In genomic region chr16:17950068-17950467, GRCm38 (mm10) we compare ENCODE assay signal across 20 mouse cellular contexts. TPM values are rescaled to one million over a fixed set of nuclear protein-coding genes. Genes with fewer than 3 reads are reported as not detected.
DNase-seq lines count a peak whose midpoint lies in the region; ATAC-seq and TF ChIP-seq lines count a peak whose summit lies in the region.
"Had no signal": no experiment of that assay in that cellular context is flagged by ENCODE, and none has a peak within 500 bp of the region (broad histone marks: within the 10 kb centered on the region; RNA-seq: fewer than 3 reads in every experiment).

No protein-coding gene starts in this region.

- no peak overlapping the region for H3K9ac ChIP-seq in stomach, embryonic 16.5 days (ENCODE audit: low read length)
- H3K9ac ChIP-seq in stomach, postnatal 0 days (ENCODE audit: low read length) = no peak overlapping the region
- H3K9ac ChIP-seq in forebrain, embryonic 14.5 days (ENCODE audit: low read length) = no peak overlapping the region
- H3K9ac ChIP-seq in midbrain, embryonic 11.5 days (ENCODE audit: low read length) = peak overlapping the region; percentile 42
- H3K9ac ChIP-seq: heart, embryonic 13.5 days; hindbrain, embryonic 15.5 days; kidney, embryonic 15.5 days; liver, embryonic 13.5 days had no signal

- WGBS in stomach, embryonic 16.5 days = 71% methylated on average over 4 of the region's 4 CpGs
- WGBS in stomach, postnatal 0 days = 66% methylated on average over 4 of the region's 4 CpGs
- 32% methylated on average over 4 of the region's 4 CpGs for WGBS in forebrain, embryonic 14.5 days
- 54% methylated on average over 4 of the region's 4 CpGs for WGBS in midbrain, embryonic 11.5 days

- no peak for TF ChIP-seq EP300 in stomach, postnatal 0 days (optimal IDR thresholded peaks at IDR 0.05)

- no peaks in the 10 kb centered on the region for H3K4me1 ChIP-seq in stomach, embryonic 16.5 days (ENCODE audit: control insufficient read depth, insufficient read depth, low read length)
- H3K4me1 ChIP-seq in stomach, postnatal 0 days (replicated peaks; ENCODE audit: control insufficient read depth, insufficient read depth) = no peaks in the 10 kb centered on the region
- peaks cover 2% of the 10 kb centered on the region; the same call in 1 of the 2 replicates for H3K4me1 ChIP-seq in forebrain, embryonic 14.5 days (ENCODE audit: control insufficient read depth, insufficient read depth, low read length)
- peaks cover 15% of the 10 kb centered on the region for H3K4me1 ChIP-seq in midbrain, embryonic 11.5 days (ENCODE audit: control insufficient read depth, insufficient read depth, low read length)
- H3K4me1 ChIP-seq: heart, embryonic 13.5 days; hindbrain, embryonic 15.5 days; liver, embryonic 13.5 days had no signal

- H3K9me3 ChIP-seq in stomach, embryonic 16.5 days (replicated peaks; ENCODE audit: control insufficient read depth, low read length) = no peaks in the 10 kb centered on the region
- H3K9me3 ChIP-seq in stomach, postnatal 0 days (ENCODE audit: control insufficient read depth, low read length) = no peaks in the 10 kb centered on the region
- no peaks in the 10 kb centered on the region for H3K9me3 ChIP-seq in forebrain, embryonic 14.5 days (replicated peaks; ENCODE audit: control insufficient read depth, low read length)
- no peaks in the 10 kb centered on the region for H3K9me3 ChIP-seq in midbrain, embryonic 11.5 days (ENCODE audit: control insufficient read depth, low read length)
- H3K9me3 ChIP-seq: heart, embryonic 13.5 days; hindbrain, embryonic 15.5 days; kidney, embryonic 15.5 days; liver, embryonic 13.5 days had no signal

- DNase-seq in stomach, postnatal 0 days (ENCODE audit: low spot score) = no peak
- no peak for DNase-seq in forebrain, embryonic 14.5 days (ENCODE audit: low spot score)
- no peak for DNase-seq in midbrain, embryonic 11.5 days (ENCODE audit: low spot score, missing footprints)
- DNase-seq in yolk sac, embryonic 10.5 days (ENCODE audit: low spot score) = no peak
- DNase-seq in kidney, adult 18-20 months = no peak
- no peak for DNase-seq in layer of hippocampus, adult 18-20 months (ENCODE audit: low spot score in 2 of 2)
- DNase-seq: cerebellum, adult 11-12 months; gastrocnemius, postnatal 14 days; liver, embryonic 13.5 days; thymus, adult 2 months had no signal

- H3K27me3 ChIP-seq in stomach, embryonic 16.5 days (ENCODE audit: control insufficient read depth, insufficient read depth, low read length) = no peaks in the 10 kb centered on the region
- no peaks in the 10 kb centered on the region for H3K27me3 ChIP-seq in stomach, postnatal 0 days (ENCODE audit: control insufficient read depth, insufficient read depth, low read length)
- H3K27me3 ChIP-seq in forebrain, embryonic 14.5 days (replicated peaks; ENCODE audit: control insufficient read depth, insufficient read depth, low read length) = no peaks in the 10 kb centered on the region
- H3K27me3 ChIP-seq in midbrain, embryonic 11.5 days (ENCODE audit: control insufficient read depth, insufficient read depth, low read length) = no peaks in the 10 kb centered on the region
- H3K27me3 ChIP-seq: hindbrain, embryonic 15.5 days; kidney, embryonic 15.5 days; liver, embryonic 13.5 days had no signal

- no peak for ATAC-seq in stomach, embryonic 16.5 days (ENCODE audit: insufficient read depth, low FRiP score)
- no peak for ATAC-seq in stomach, postnatal 0 days (ENCODE audit: low FRiP score, low TSS enrichment)
- ATAC-seq in forebrain, embryonic 14.5 days = 0 out of 2 replicates have a peak, but pooled peaks have one; percentile 50
- ATAC-seq in midbrain, embryonic 11.5 days (ENCODE audit: low FRiP score) = peak; percentile 80
- ATAC-seq: activated CD4-positive, CD25-positive, alpha-beta regulatory T cell, adult 4 months had no signal

- no peak overlapping the region for H3K4me3 ChIP-seq in stomach, embryonic 16.5 days (replicated peaks; ENCODE audit: low read length)
- H3K4me3 ChIP-seq in stomach, postnatal 0 days (ENCODE audit: low read depth, low read length) = no peak overlapping the region
- no peak overlapping the region for H3K4me3 ChIP-seq in forebrain, embryonic 14.5 days (ENCODE audit: low read depth, low read length)
- no peak overlapping the region for H3K4me3 ChIP-seq in midbrain, embryonic 11.5 days (ENCODE audit: low read depth, low read length)
- H3K4me3 ChIP-seq: heart, embryonic 13.5 days; hindbrain, embryonic 15.5 days; kidney, embryonic 15.5 days; liver, embryonic 13.5 days had no signal

- no peak overlapping the region for H3K4me2 ChIP-seq in stomach, embryonic 16.5 days (ENCODE audit: low read depth, low read length)
- H3K4me2 ChIP-seq in stomach, postnatal 0 days (replicated peaks; ENCODE audit: low read depth) = no peak overlapping the region
- no peak overlapping the region for H3K4me2 ChIP-seq in forebrain, embryonic 14.5 days (ENCODE audit: low read length)
- H3K4me2 ChIP-seq in midbrain, embryonic 11.5 days = no peak overlapping the region
- H3K4me2 ChIP-seq: heart, embryonic 13.5 days; hindbrain, embryonic 15.5 days; kidney, embryonic 15.5 days; liver, embryonic 13.5 days had no signal

- no peak for TF ChIP-seq CTCF in stomach, postnatal 0 days (IDR thresholded peaks at IDR 0.05; ENCODE audit: low read depth)

- H3K36me3 ChIP-seq in stomach, embryonic 16.5 days (ENCODE audit: control insufficient read depth, insufficient read depth, low read length) = no peaks in the 10 kb centered on the region
- no peaks in the 10 kb centered on the region for H3K36me3 ChIP-seq in stomach, postnatal 0 days (ENCODE audit: control insufficient read depth, insufficient read depth, low read length)
- H3K36me3 ChIP-seq in forebrain, embryonic 14.5 days (ENCODE audit: control insufficient read depth, insufficient read depth, low read length) = no peaks in the 10 kb centered on the region
- H3K36me3 ChIP-seq in midbrain, embryonic 11.5 days (ENCODE audit: control insufficient read depth, insufficient read depth, low read length) = no peaks in the 10 kb centered on the region
- H3K36me3 ChIP-seq: heart, embryonic 13.5 days; hindbrain, embryonic 15.5 days; kidney, embryonic 15.5 days; liver, embryonic 13.5 days had no signal

- 0 out of 2 replicates have a peak overlapping the region, but pooled peaks have one; percentile 22 for H3K27ac ChIP-seq in stomach, embryonic 16.5 days (ENCODE audit: low read length)
- H3K27ac ChIP-seq in stomach, postnatal 0 days (replicated peaks) = no peak overlapping the region
- H3K27ac ChIP-seq in forebrain, embryonic 14.5 days (ENCODE audit: low read depth, low read length) = peak overlapping the region; percentile 58; the same call in 1 of the 2 replicates
- peak overlapping the region; percentile 76 for H3K27ac ChIP-seq in midbrain, embryonic 11.5 days (ENCODE audit: low read depth, low read length)
- H3K27ac ChIP-seq: heart, embryonic 13.5 days; hindbrain, embryonic 15.5 days; kidney, embryonic 15.5 days; liver, embryonic 13.5 days had no signal

RNA-seq across cellular contexts. Expression of gene Slc25a1, which starts 22.0 kb away (rescaled TPM):
- polyA plus RNA-seq in stomach, embryonic 16.5 days (2015; fragmentation: Nextera tagmentation; extraction: Ambion mirVana) = 117 and 125 TPM in 2 replicates
- polyA plus RNA-seq in stomach, postnatal 0 days (2015; fragmentation: Nextera tagmentation; extraction: Ambion mirVana) = 219 and 245 TPM in 2 replicates
- polyA plus RNA-seq in forebrain, embryonic 14.5 days (2014; fragmentation: Nextera tagmentation; extraction: Ambion mirVana) = 113 and 124 TPM in 2 replicates
- 96.5 and 97.6 TPM in 2 replicates for polyA plus RNA-seq in midbrain, embryonic 11.5 days (2014; fragmentation: Nextera tagmentation; extraction: Ambion mirVana)
- 10 to 100 TPM; 42.0 to 45.9 TPM for total RNA-seq in layer of hippocampus, adult 18-20 months (2021)

RNA-seq across cellular contexts. Expression of gene Vpreb2, which starts 30.2 kb away (rescaled TPM):
- polyA plus RNA-seq in stomach, embryonic 16.5 days (2015; fragmentation: Nextera tagmentation; extraction: Ambion mirVana) = not detected in 2 replicates
- polyA plus RNA-seq in stomach, postnatal 0 days (2015; fragmentation: Nextera tagmentation; extraction: Ambion mirVana) = not detected in 2 replicates
- 0.32 TPM in 1 of 2 replicates, not detected in the other for polyA plus RNA-seq in forebrain, embryonic 14.5 days (2014; fragmentation: Nextera tagmentation; extraction: Ambion mirVana)
- not detected in 2 replicates for polyA plus RNA-seq in midbrain, embryonic 11.5 days (2014; fragmentation: Nextera tagmentation; extraction: Ambion mirVana)
- under 1 TPM in 1 of 2 experiments, not detected in 1; 0.71 TPM for total RNA-seq in layer of hippocampus, adult 18-20 months (2021)
- total RNA-seq: CH12.LX; layer of hippocampus, postnatal 10 days; left cerebral cortex, postnatal 36 days; monocyte, adult 5-6 weeks; neutrophil, adult 5-6 weeks had no signal
- polyA plus RNA-seq: activated CD4-positive, CD25-positive, alpha-beta regulatory T cell, adult 4 months; heart, embryonic 13.5 days; hindbrain, embryonic 15.5 days; kidney, embryonic 15.5 days had no signal

RNA-seq across cellular contexts. Expression of gene Gsc2, which starts 35.2 kb away (rescaled TPM):
- polyA plus RNA-seq in stomach, embryonic 16.5 days (2015; fragmentation: Nextera tagmentation; extraction: Ambion mirVana) = not detected in 2 replicates
- 0.21 and 0.23 TPM in 2 replicates for polyA plus RNA-seq in stomach, postnatal 0 days (2015; fragmentation: Nextera tagmentation; extraction: Ambion mirVana)
- not detected in 2 replicates for polyA plus RNA-seq in forebrain, embryonic 14.5 days (2014; fragmentation: Nextera tagmentation; extraction: Ambion mirVana)
- polyA plus RNA-seq in midbrain, embryonic 11.5 days (2014; fragmentation: Nextera tagmentation; extraction: Ambion mirVana) = 0.95 and 1.1 TPM in 2 replicates
- not detected for total RNA-seq in layer of hippocampus, adult 18-20 months (2021)
- total RNA-seq: CH12.LX; gastrocnemius, postnatal 14 days; layer of hippocampus, postnatal 10 days; left cerebral cortex, postnatal 36 days; monocyte, adult 5-6 weeks; neutrophil, adult 5-6 weeks had no signal
- polyA plus RNA-seq: activated CD4-positive, CD25-positive, alpha-beta regulatory T cell, adult 4 months; heart, embryonic 13.5 days; kidney, embryonic 15.5 days; liver, embryonic 13.5 days had no signal

RNA-seq across cellular contexts. Expression of gene Ess2, which starts 38.9 kb away (rescaled TPM):
- polyA plus RNA-seq in stomach, embryonic 16.5 days (2015; fragmentation: Nextera tagmentation; extraction: Ambion mirVana) = 31.3 and 33.7 TPM in 2 replicates
- polyA plus RNA-seq in stomach, postnatal 0 days (2015; fragmentation: Nextera tagmentation; extraction: Ambion mirVana) = 15.6 and 17.0 TPM in 2 replicates
- polyA plus RNA-seq in forebrain, embryonic 14.5 days (2014; fragmentation: Nextera tagmentation; extraction: Ambion mirVana) = 43.5 and 46.1 TPM in 2 replicates
- 39.4 and 41.4 TPM in 2 replicates for polyA plus RNA-seq in midbrain, embryonic 11.5 days (2014; fragmentation: Nextera tagmentation; extraction: Ambion mirVana)
- 10 to 100 TPM; 27.6 to 28.6 TPM for total RNA-seq in layer of hippocampus, adult 18-20 months (2021)

RNA-seq across cellular contexts. Expression of gene Tssk2, which starts 51.6 kb away (rescaled TPM):
- polyA plus RNA-seq in stomach, embryonic 16.5 days (2015; fragmentation: Nextera tagmentation; extraction: Ambion mirVana) = not detected in 2 replicates
- polyA plus RNA-seq in stomach, postnatal 0 days (2015; fragmentation: Nextera tagmentation; extraction: Ambion mirVana) = 0.07 TPM in 1 of 2 replicates, not detected in the other
- 0.13 and 0.41 TPM in 2 replicates for polyA plus RNA-seq in forebrain, embryonic 14.5 days (2014; fragmentation: Nextera tagmentation; extraction: Ambion mirVana)
- 0.15 TPM in 1 of 2 replicates, not detected in the other for polyA plus RNA-seq in midbrain, embryonic 11.5 days (2014; fragmentation: Nextera tagmentation; extraction: Ambion mirVana)
- total RNA-seq in layer of hippocampus, adult 18-20 months (2021) = not detected
- total RNA-seq: CH12.LX; gastrocnemius, postnatal 14 days; layer of hippocampus, postnatal 10 days; left cerebral cortex, postnatal 36 days; neutrophil, adult 5-6 weeks had no signal
- polyA plus RNA-seq: activated CD4-positive, CD25-positive, alpha-beta regulatory T cell, adult 4 months; heart, embryonic 13.5 days; hindbrain, embryonic 15.5 days; kidney, embryonic 15.5 days; liver, embryonic 13.5 days had no signal

Comparison
In these comparisons a context has a peak if more than half of its experiments do, and no peak if none do; other contexts are left out.
1. ATAC-seq: peak in forebrain, embryonic 14.5 days (single experiment) and midbrain, embryonic 11.5 days (single experiment); none in stomach, embryonic 16.5 days (single experiment) and stomach, postnatal 0 days (single experiment).